9 mouse cellular contexts compared by ENCODE assay signal in the genomic region with DNA sequence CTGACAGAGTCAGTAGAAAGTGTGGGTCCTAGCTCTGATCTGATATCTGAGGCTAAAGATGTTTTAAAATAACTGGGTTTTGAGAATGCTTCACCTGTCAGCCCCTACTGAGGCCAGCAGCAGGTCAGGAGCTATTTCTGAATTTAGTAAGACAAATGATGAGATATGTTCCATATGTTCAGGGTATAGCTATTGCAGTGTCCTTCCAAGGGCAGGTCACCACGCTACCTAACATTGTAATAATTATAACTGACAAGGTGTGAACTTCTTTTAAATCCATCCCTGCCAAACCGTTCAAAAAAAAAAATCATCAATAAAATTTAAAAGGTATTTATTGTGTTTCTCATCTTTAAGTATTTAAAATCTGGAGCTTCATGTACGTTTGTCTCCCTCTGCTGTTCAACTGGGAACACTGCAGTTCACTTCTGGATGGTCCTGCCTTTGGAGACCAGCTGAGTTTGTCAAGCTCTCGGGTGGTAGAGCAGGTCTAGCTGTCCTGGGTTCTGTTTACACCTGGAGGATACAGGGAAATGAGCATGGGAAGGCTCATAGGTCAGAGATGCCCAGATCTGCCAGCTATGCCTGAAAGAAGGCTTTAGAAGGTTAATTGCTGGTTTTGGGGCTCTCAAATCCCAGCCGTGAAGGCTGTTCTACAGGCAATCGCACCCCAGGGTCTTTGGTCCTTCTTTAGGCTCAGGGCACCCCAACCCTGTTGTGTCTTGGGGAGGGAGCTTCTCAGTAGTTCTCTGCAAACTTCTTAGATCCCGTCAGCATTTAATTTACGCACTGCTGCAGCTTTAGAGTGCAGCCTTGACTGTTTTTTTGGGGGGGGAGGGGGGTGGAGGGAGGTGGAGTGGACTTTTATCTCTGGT. TPM values are rescaled to one million over a fixed set of nuclear protein-coding genes. Genes with fewer than 3 reads are reported as not detected.
DNase-seq lines count a peak whose midpoint lies in the region; ATAC-seq and TF ChIP-seq lines count a peak whose summit lies in the region.
"Had no signal": no experiment of that assay in that cellular context is flagged by ENCODE, and none has a peak within 500 bp of the region (broad histone marks: within the 10 kb centered on the region; RNA-seq: fewer than 3 reads in every experiment).

No protein-coding gene starts in this region.

- no peak overlapping the region for H3K4me2 ChIP-seq in forebrain, embryonic 16.5 days (ENCODE audit: low read length)
- no peak overlapping the region for H3K4me2 ChIP-seq in limb, embryonic 14.5 days (replicated peaks; ENCODE audit: low read depth, low read length, severe bottlenecking)
- no peak overlapping the region for H3K4me2 ChIP-seq in neural tube, embryonic 13.5 days
- H3K4me2 ChIP-seq: heart, embryonic 13.5 days had no signal

- TF ChIP-seq POLR2A in kidney, adult 2 months (IDR thresholded peaks at IDR 0.05; ENCODE audit: low read depth, low read length), result no peak
- TF ChIP-seq POLR2A in limb, embryonic 14.5 days (IDR thresholded peaks at IDR 0.05; ENCODE audit: borderline replicate concordance, extremely low read depth, insufficient read depth, insufficient read length), result no peak

- H3K36me3 ChIP-seq in G1E (replicated peaks), result no peaks in the 10 kb centered on the region
- H3K36me3 ChIP-seq in forebrain, embryonic 16.5 days (ENCODE audit: control insufficient read depth, insufficient read depth), result no peaks in the 10 kb centered on the region
- H3K36me3 ChIP-seq in kidney, adult 2 months (ENCODE audit: control insufficient read depth, insufficient read depth, low read length), result no peaks in the 10 kb centered on the region
- no peaks in the 10 kb centered on the region for H3K36me3 ChIP-seq in limb, embryonic 14.5 days (ENCODE audit: control insufficient read depth, insufficient read depth, low read length)
- no peaks in the 10 kb centered on the region for H3K36me3 ChIP-seq in neural tube, embryonic 13.5 days
- H3K36me3 ChIP-seq: heart, embryonic 13.5 days had no signal

- peak; percentile 18; the same call in 1 of the 2 replicates for TF ChIP-seq CTCF in G1E (IDR thresholded peaks at IDR 0.05; ENCODE audit: low read depth, low read length)
- peak; percentile 74 for TF ChIP-seq CTCF in kidney, adult 2 months (conservative IDR thresholded peaks at IDR 0.05; ENCODE audit: insufficient read depth, insufficient read length, low read depth, low read length)

- H3K4me3 ChIP-seq in G1E (ENCODE audit: low read depth, low read length), result no peak overlapping the region
- no peak overlapping the region for H3K4me3 ChIP-seq in forebrain, embryonic 16.5 days (replicated peaks; ENCODE audit: low read length)
- H3K4me3 ChIP-seq in kidney, adult 2 months (ENCODE audit: insufficient read depth, low read depth, low read length), result no peak overlapping the region
- H3K4me3 ChIP-seq in limb, embryonic 14.5 days (replicated peaks; ENCODE audit: low read length), result no peak overlapping the region
- H3K4me3 ChIP-seq in neural tube, embryonic 13.5 days, result no peak overlapping the region
- H3K4me3 ChIP-seq: heart, embryonic 13.5 days had no signal

- ATAC-seq in G1E (ENCODE audit: extremely low read depth, insufficient number of reproducible peaks, low FRiP score, poor library complexity, severe bottlenecking), result no peak
- peak; percentile 79 for ATAC-seq in forebrain, embryonic 16.5 days
- no peak for ATAC-seq in limb, embryonic 14.5 days (ENCODE audit: low FRiP score, low read depth)
- peak; percentile 47; the same call in 1 of the 2 replicates for ATAC-seq in neural tube, embryonic 13.5 days (ENCODE audit: low read depth)

- H3K4me1 ChIP-seq in G1E (ENCODE audit: insufficient read depth, low read depth, low read length), result no peaks in the 10 kb centered on the region
- H3K4me1 ChIP-seq in forebrain, embryonic 16.5 days (replicated peaks; ENCODE audit: control insufficient read depth, insufficient read depth, low read length), result no peaks in the 10 kb centered on the region
- H3K4me1 ChIP-seq in kidney, adult 2 months (ENCODE audit: control insufficient read depth, insufficient read depth, low read length), result no peaks in the 10 kb centered on the region
- H3K4me1 ChIP-seq in limb, embryonic 14.5 days (ENCODE audit: control insufficient read depth, insufficient read depth, low read length), result no peaks in the 10 kb centered on the region
- H3K4me1 ChIP-seq in neural tube, embryonic 13.5 days (replicated peaks), result no peaks in the 10 kb centered on the region
- H3K4me1 ChIP-seq: heart, embryonic 13.5 days had no signal

- no peaks in the 10 kb centered on the region for H3K9me3 ChIP-seq in G1E (replicated peaks)
- H3K9me3 ChIP-seq in forebrain, embryonic 16.5 days (ENCODE audit: control insufficient read depth, low read length), result no peaks in the 10 kb centered on the region
- H3K9me3 ChIP-seq in limb, embryonic 14.5 days (ENCODE audit: control insufficient read depth, low read length), result no peaks in the 10 kb centered on the region
- no peaks in the 10 kb centered on the region for H3K9me3 ChIP-seq in neural tube, embryonic 13.5 days
- H3K9me3 ChIP-seq: heart, embryonic 13.5 days had no signal

- WGBS in forebrain, embryonic 16.5 days, result 39% methylated on average over 8 of the region's 8 CpGs
- 32% methylated on average over 8 of the region's 8 CpGs for WGBS in kidney, adult 2 months
- WGBS in limb, embryonic 14.5 days, result 33% methylated on average over 8 of the region's 8 CpGs
- whole genome bisulfite sequencing in neural tube, embryonic 13.5 days, result 42% methylated on average over 8 of the region's 8 CpGs

- DNase-seq in 416B (ENCODE audit: low read depth), result peak; percentile 61
- no peak for DNase-seq in G1E (ENCODE audit: low spot score)
- DNase-seq in cerebellum, adult 11-12 months, result peak; percentile 26
- DNase-seq in kidney, adult 2 months, result peak; percentile 60
- peak; percentile 48 for DNase-seq in limb, embryonic 14.5 days (ENCODE audit: low spot score)
- DNase-seq in thymus, postnatal 14 days, result peak; percentile 37

- H3K9ac ChIP-seq in forebrain, embryonic 16.5 days (replicated peaks; ENCODE audit: low read depth, low read length), result no peak overlapping the region
- no peak overlapping the region for H3K9ac ChIP-seq in limb, embryonic 14.5 days (ENCODE audit: low read depth, low read length, severe bottlenecking)
- no peak overlapping the region for H3K9ac ChIP-seq in neural tube, embryonic 13.5 days
- H3K9ac ChIP-seq: heart, embryonic 13.5 days had no signal

- H3K27me3 ChIP-seq in G1E (ENCODE audit: insufficient read depth, low read length), result no peaks in the 10 kb centered on the region
- H3K27me3 ChIP-seq in forebrain, embryonic 16.5 days (replicated peaks; ENCODE audit: control insufficient read depth, insufficient read depth, low read length), result no peaks in the 10 kb centered on the region
- H3K27me3 ChIP-seq in kidney, adult 2 months (replicated peaks; ENCODE audit: control insufficient read depth, insufficient read depth, low read length), result no peaks in the 10 kb centered on the region
- H3K27me3 ChIP-seq in limb, embryonic 14.5 days (ENCODE audit: control insufficient read depth, insufficient read depth, low read length), result no peaks in the 10 kb centered on the region
- no peaks in the 10 kb centered on the region; the same call in 1 of the 2 replicates for H3K27me3 ChIP-seq in neural tube, embryonic 13.5 days

- H3K27ac ChIP-seq in forebrain, embryonic 16.5 days (ENCODE audit: low read length), result no peak overlapping the region
- H3K27ac ChIP-seq in kidney, adult 2 months (ENCODE audit: insufficient read depth, low read depth, low read length), result no peak overlapping the region
- H3K27ac ChIP-seq in limb, embryonic 14.5 days (replicated peaks; ENCODE audit: low read depth, low read length), result no peak overlapping the region
- H3K27ac ChIP-seq in neural tube, embryonic 13.5 days (replicated peaks), result no peak overlapping the region
- H3K27ac ChIP-seq: heart, embryonic 13.5 days had no signal

RNA-seq across cellular contexts. Expression of gene Smpdl3a, which starts 47.7 kb away (rescaled TPM):
- total RNA-seq in G1E (2014; fragmentation: Nextera tagmentation), result not detected in 2 replicates
- total RNA-seq in G1E (2017), result 0.12 TPM in 1 of 2 replicates, not detected in the other
- not detected in 2 replicates for polyA plus RNA-seq in G1E (2012)
- polyA plus RNA-seq in forebrain, embryonic 16.5 days (2015; fragmentation: Nextera tagmentation; extraction: Ambion mirVana), result 17.3 and 19.5 TPM in 2 replicates
- polyA plus RNA-seq in kidney, adult 2 months (2012; rRNA removed), result 395 and 466 TPM in 2 replicates
- polyA plus RNA-seq in limb, embryonic 14.5 days (2012; rRNA removed), result 14.1 and 14.3 TPM in 2 replicates
- polyA plus RNA-seq in limb, embryonic 14.5 days (2014; fragmentation: Nextera tagmentation; extraction: Ambion mirVana), result 13.7 and 16.5 TPM in 2 replicates
- 29.7 and 32.4 TPM in 2 replicates for polyA plus RNA-seq in neural tube, embryonic 13.5 days (2015; fragmentation: Nextera tagmentation; extraction: Ambion mirVana)

RNA-seq across cellular contexts. Expression of gene Fabp7, which starts 57.2 kb away (rescaled TPM):
- 0.98 TPM in 1 of 2 replicates, not detected in the other for total RNA-seq in G1E (2014; fragmentation: Nextera tagmentation)
- 0.33 TPM in 1 of 2 replicates, not detected in the other for total RNA-seq in G1E (2017)
- not detected in 2 replicates for polyA plus RNA-seq in G1E (2012)
- 1,407 and 1,717 TPM in 2 replicates for polyA plus RNA-seq in forebrain, embryonic 16.5 days (2015; fragmentation: Nextera tagmentation; extraction: Ambion mirVana)
- polyA plus RNA-seq in kidney, adult 2 months (2012; rRNA removed), result 3.9 and 6.5 TPM in 2 replicates
- polyA plus RNA-seq in limb, embryonic 14.5 days (2012; rRNA removed), result 4.6 and 10.1 TPM in 2 replicates
- 8.7 and 10.2 TPM in 2 replicates for polyA plus RNA-seq in limb, embryonic 14.5 days (2014; fragmentation: Nextera tagmentation; extraction: Ambion mirVana)
- polyA plus RNA-seq in neural tube, embryonic 13.5 days (2015; fragmentation: Nextera tagmentation; extraction: Ambion mirVana), result 2,540 and 2,743 TPM in 2 replicates

Comparison
In these comparisons a context has a peak if more than half of its experiments do, and no peak if none do; other contexts are left out.
1. ATAC-seq: peak in forebrain, embryonic 16.5 days (single experiment) and neural tube, embryonic 13.5 days (single experiment); none in G1E (single experiment) and limb, embryonic 14.5 days (single experiment).
2. RNA of gene Smpdl3a, which starts 47.7 kb away (polyA plus RNA-seq): 395 to 466 TPM in kidney, adult 2 months, 29.7 to 32.4 TPM in neural tube, embryonic 13.5 days, 17.3 to 19.5 TPM in forebrain, embryonic 16.5 days and 13.7 to 16.5 TPM in limb, embryonic 14.5 days; not detected in G1E; every median in the first group is over 10 times any median in the second.
3. RNA of gene Fabp7, which starts 57.2 kb away (polyA plus RNA-seq): 2,540 to 2,743 TPM in neural tube, embryonic 13.5 days and 1,407 to 1,717 TPM in forebrain, embryonic 16.5 days; 4.6 to 10.2 TPM in limb, embryonic 14.5 days, 3.9 to 6.5 TPM in kidney, adult 2 months and not detected in G1E; every median in the first group is over 100 times any median in the second.